ENCODE assay signal across 8 mouse cellular contexts in genomic region chr12:69158765-69159577, GRCm38 (mm10). TPM values are rescaled to one million over a fixed set of nuclear protein-coding genes. Genes with fewer than 3 reads are reported as not detected.
A peak's percentile ranks its signal among the peaks of the same experiment; 100 is the strongest.
DNase-seq lines count a peak whose midpoint lies in the region; ATAC-seq and TF ChIP-seq lines count a peak whose summit lies in the region.
"Not testable (repeated sequence)": the region's sequence is repeated elsewhere in the genome, so short reads cannot be mapped to it uniquely, and the experiment has no call there.

TSS of gene Rps29 (minus strand) at chr12:69159186.

- under 1% methylated on average over 56 of the region's 68 CpGs for WGBS in forebrain, embryonic 11.5 days
- WGBS in heart, embryonic 16.5 days, result under 1% methylated on average over 56 of the region's 68 CpGs
- under 1% methylated on average over 59 of the region's 68 CpGs for WGBS in liver, embryonic 15.5 days (ENCODE audit: insufficient replicate concordance)
- under 1% methylated on average over 62 of the region's 68 CpGs for WGBS in neural tube, embryonic 12.5 days

- TF ChIP-seq CTCF in CH12.LX (conservative IDR thresholded peaks at IDR 0.05 in 1 of 2, IDR thresholded peaks at IDR 0.05 in 1 of 2; ENCODE audit: low read depth in 2 of 2, low read length in 2 of 2), result not testable (repeated sequence)

- TF ChIP-seq EP300 in CH12.LX (IDR thresholded peaks at IDR 0.05; ENCODE audit: low read length), result not testable (repeated sequence)

- dilution Hi-C loops in CH12.LX (cut with MboI; ENCODE audit: extremely low pct_ligation_motif_present, extremely low pct_unique_long_range_greater_than_20kb, low sequenced_read_pairs), result not testable (repeated sequence)

- peaks cover 16% of the 10 kb centered on the region for H3K79me2 ChIP-seq in CH12.LX (replicated peaks; ENCODE audit: control insufficient read depth, extremely low read depth, insufficient read depth, poor library complexity, severe bottlenecking)

- peak within 1 kb of the TSS; percentile 99 for H3K4me2 ChIP-seq in CH12.LX (ENCODE audit: insufficient read depth, low read depth, poor library complexity, severe bottlenecking)
- H3K4me2 ChIP-seq in forebrain, embryonic 11.5 days (ENCODE audit: low read depth, low read length, severe bottlenecking), result peak within 1 kb of the TSS; percentile 50
- peak within 1 kb of the TSS; percentile 69 for H3K4me2 ChIP-seq in heart, embryonic 16.5 days (ENCODE audit: low read depth, low read length)
- H3K4me2 ChIP-seq in liver, embryonic 15.5 days, result peak within 1 kb of the TSS; percentile 73
- peak within 1 kb of the TSS; percentile 71 for H3K4me2 ChIP-seq in neural tube, embryonic 12.5 days (replicated peaks)

- in situ Hi-C loops in CH12.LX (cut with MboI; ENCODE audit: low pct_ligation_motif_present, low pct_unique_long_range_greater_than_20kb, low sequenced_read_pairs), result not testable (repeated sequence)

- peak; percentile 98 for TF ChIP-seq POLR2A in CH12.LX (IDR thresholded peaks at IDR 0.05; ENCODE audit: low read depth, low read length)

- H3K9me3 ChIP-seq in CH12.LX (replicated peaks; ENCODE audit: low read length); forebrain, embryonic 11.5 days (ENCODE audit: control insufficient read depth, low read length); heart, embryonic 16.5 days (replicated peaks; ENCODE audit: control insufficient read depth, low read length); liver, embryonic 15.5 days (replicated peaks); neural tube, embryonic 12.5 days: not testable (repeated sequence)

- not testable (repeated sequence) for H3K27me3 ChIP-seq in CH12.LX (replicated peaks); forebrain, embryonic 11.5 days (ENCODE audit: control insufficient read depth, insufficient read depth, low read length); heart, embryonic 16.5 days (ENCODE audit: control insufficient read depth, insufficient read depth, low read length); liver, embryonic 15.5 days; neural tube, embryonic 12.5 days (replicated peaks)

- not testable (repeated sequence) for TF ChIP-seq RAD21 in CH12.LX (IDR thresholded peaks at IDR 0.05; ENCODE audit: low read depth, low read length)

- peak within 1 kb of the TSS; percentile 84 for H3K9ac ChIP-seq in CH12.LX (ENCODE audit: insufficient read depth, low read depth)
- H3K9ac ChIP-seq in forebrain, embryonic 11.5 days (ENCODE audit: low read length), result peak within 1 kb of the TSS; percentile 88
- peak within 1 kb of the TSS; percentile 88 for H3K9ac ChIP-seq in heart, embryonic 16.5 days (ENCODE audit: low read length)
- H3K9ac ChIP-seq in liver, embryonic 15.5 days, result peak within 1 kb of the TSS; percentile 80
- peak within 1 kb of the TSS; percentile 87 for H3K9ac ChIP-seq in neural tube, embryonic 12.5 days

- peaks cover 19 to 27% of the 10 kb centered on the region in 2 experiments for H3K36me3 ChIP-seq in CH12.LX (replicated peaks in 1 of 2; ENCODE audit: control insufficient read depth in 1 of 2, insufficient read depth in 1 of 2, low read length in 1 of 2)
- not testable (repeated sequence) for H3K36me3 ChIP-seq in forebrain, embryonic 11.5 days (ENCODE audit: control insufficient read depth, insufficient read depth, low read length)
- H3K36me3 ChIP-seq in heart, embryonic 16.5 days (ENCODE audit: control insufficient read depth, insufficient read depth), result peaks cover 16% of the 10 kb centered on the region
- H3K36me3 ChIP-seq in liver, embryonic 15.5 days (replicated peaks), result peaks cover 27% of the 10 kb centered on the region
- H3K36me3 ChIP-seq in neural tube, embryonic 12.5 days, result peaks cover 17% of the 10 kb centered on the region

- H3K4me1 ChIP-seq in CH12.LX (ENCODE audit: control insufficient read depth in 1 of 2, insufficient read depth in 2 of 2); forebrain, embryonic 11.5 days (replicated peaks; ENCODE audit: control insufficient read depth, insufficient read depth, low read length); heart, embryonic 16.5 days (ENCODE audit: control insufficient read depth, insufficient read depth, low read length); neural tube, embryonic 12.5 days: not testable (repeated sequence)
- H3K4me1 ChIP-seq in liver, embryonic 15.5 days (replicated peaks), result peaks cover 23% of the 10 kb centered on the region

- H3K27ac ChIP-seq in CH12.LX (ENCODE audit: insufficient read depth, low read depth), result peak within 1 kb of the TSS; percentile 88
- H3K27ac ChIP-seq in forebrain, embryonic 11.5 days (ENCODE audit: low read depth, low read length), result peak within 1 kb of the TSS; percentile 90
- peak within 1 kb of the TSS; percentile 96 for H3K27ac ChIP-seq in heart, embryonic 16.5 days (ENCODE audit: low read length)
- peak within 1 kb of the TSS; percentile 95 for H3K27ac ChIP-seq in liver, embryonic 15.5 days (replicated peaks)
- H3K27ac ChIP-seq in neural tube, embryonic 12.5 days, result peak within 1 kb of the TSS; percentile 79; the same call in 1 of the 2 replicates

- peak; percentile 99 for DNase-seq in CH12.LX (ENCODE audit: extremely low read depth)
- peak; percentile 99 for DNase-seq in c-Kit-positive CD71-positive TER-119-negative erythroid progenitor cells, embryonic 14.5 days (ENCODE audit: low read depth)
- peak; percentile 99 for DNase-seq in forebrain, embryonic 11.5 days (ENCODE audit: low spot score)
- peak; percentile 97 to 98 for DNase-seq in kidney, postnatal 36 days
- peak; percentile 99 for DNase-seq in telencephalon, adult 2 months (ENCODE audit: low read depth, low spot score)

- H3K4me3 ChIP-seq in CH12.LX (replicated peaks in 1 of 3; ENCODE audit: low read depth in 2 of 3, low read length in 2 of 3, poor library complexity in 1 of 3), result peak within 1 kb of the TSS; percentile 87 to 99 (median 95)
- peak within 1 kb of the TSS; percentile 69 for H3K4me3 ChIP-seq in forebrain, embryonic 11.5 days (ENCODE audit: low read depth, low read length)
- H3K4me3 ChIP-seq in heart, embryonic 16.5 days (ENCODE audit: low read length), result peak within 1 kb of the TSS; percentile 76
- H3K4me3 ChIP-seq in liver, embryonic 15.5 days (replicated peaks), result peak within 1 kb of the TSS; percentile 72
- peak within 1 kb of the TSS; percentile 73 for H3K4me3 ChIP-seq in neural tube, embryonic 12.5 days

- peak; percentile 99 for ATAC-seq in forebrain, embryonic 11.5 days (replicated peaks; ENCODE audit: low FRiP score)
- ATAC-seq in heart, embryonic 16.5 days (replicated peaks; ENCODE audit: extremely low read depth, insufficient read depth, low FRiP score), result peak; percentile 98
- ATAC-seq in liver, embryonic 15.5 days (ENCODE audit: insufficient read depth), result peak; percentile 95
- ATAC-seq in neural tube, embryonic 12.5 days (ENCODE audit: low FRiP score, low read depth), result peak; percentile 99

TF ChIP-seq in CH12.LX, 34 proteins besides CTCF, POLR2A, EP300 and RAD21:
- TF ChIP-seq ZMIZ1 (IDR thresholded peaks at IDR 0.05; ENCODE audit: low read depth, low read length) (peak; percentile 89), BHLHE40 (IDR thresholded peaks at IDR 0.05; ENCODE audit: low read depth, low read length) (peak; percentile 25; the same call in 1 of the 2 replicates), JUND (conservative IDR thresholded peaks at IDR 0.05; ENCODE audit: low read depth, low read length) (0 out of 2 replicates have a peak, but pooled peaks have one; percentile 8), CHD2 (IDR thresholded peaks at IDR 0.05; ENCODE audit: low read length) (0 out of 2 replicates have a peak, but pooled peaks have one; percentile 28), KAT2A (IDR thresholded peaks at IDR 0.05; ENCODE audit: insufficient replicate concordance, low read length) (peak; percentile 85), MAX (IDR thresholded peaks at IDR 0.05; ENCODE audit: low read length) (peak; percentile 81), SIN3A (IDR thresholded peaks at IDR 0.05; ENCODE audit: low read length) (peak; percentile 62), TCF12 (IDR thresholded peaks at IDR 0.05; ENCODE audit: low read depth, low read length) (peak; percentile 93), NRF1 (IDR thresholded peaks at IDR 0.05; ENCODE audit: low read depth, low read length) (peak; percentile 83), ELF1 (IDR thresholded peaks at IDR 0.05; ENCODE audit: low read depth, low read length) (peak; percentile 91), MAFK (IDR thresholded peaks at IDR 0.05; ENCODE audit: insufficient replicate concordance, low read length) (peak; percentile 86), NELFE (IDR thresholded peaks at IDR 0.05; ENCODE audit: low read depth, low read length) (peak; percentile 98), MYC (IDR thresholded peaks at IDR 0.05; ENCODE audit: low read depth, low read length) (peak; percentile 92), POLR2AphosphoS2 (IDR thresholded peaks at IDR 0.05; ENCODE audit: low read depth, low read length) (peak; percentile 83; the same call in 1 of the 2 replicates), TBP (conservative IDR thresholded peaks at IDR 0.05; ENCODE audit: low read depth, low read length) (peak; percentile 96), HCFC1 (IDR thresholded peaks at IDR 0.05; ENCODE audit: low read depth, low read length) (peak; percentile 83), UBTF (IDR thresholded peaks at IDR 0.05; ENCODE audit: low read depth, low read length) (peak; percentile 38; the same call in 1 of the 2 replicates), MEF2A (IDR thresholded peaks at IDR 0.05; ENCODE audit: borderline replicate concordance, low read depth, low read length) (0 out of 2 replicates have a peak, but pooled peaks have one; percentile 49)
TF ChIP-seq in CH12.LX: peak in this region for 18; not testable (repeated sequence) for 16.

RNA-seq across cellular contexts. Expression of gene Rps29, which starts in this region (rescaled TPM):
- total RNA-seq in CH12.LX (2012; rRNA removed) (5,149 and 5,532 TPM in 2 replicates), CH12.LX (2014; rRNA removed) (460 and 635 TPM in 2 replicates)
- polyA plus RNA-seq in CH12.LX (2012; ENCODE audit: insufficient read length, low read depth), result 1,193 and 1,316 TPM in 2 replicates
- 1,243 and 1,383 TPM in 2 replicates for polyA plus RNA-seq in forebrain, embryonic 11.5 days (2014; fragmentation: Nextera tagmentation; extraction: Ambion mirVana)
- 999 and 1,027 TPM in 2 replicates for polyA plus RNA-seq in heart, embryonic 16.5 days (2015; fragmentation: Nextera tagmentation; extraction: Ambion mirVana)
- polyA plus RNA-seq in liver, embryonic 15.5 days (2015; fragmentation: Nextera tagmentation; extraction: Ambion mirVana), result 821 and 1,046 TPM in 2 replicates
- 1,233 and 1,267 TPM in 2 replicates for polyA plus RNA-seq in neural tube, embryonic 12.5 days (2016; fragmentation: Nextera tagmentation; extraction: Ambion mirVana)

Comparison
In these comparisons a context has a peak if more than half of its experiments do, and no peak if none do; other contexts are left out.
1. Peak in every context shown above with its lines: DNase-seq, ATAC-seq, H3K4me3 ChIP-seq and H3K27ac ChIP-seq.